Mouse (Mus musculus): ENCODE data around the gene Plaa.
A peak's percentile ranks its signal among the peaks of the same experiment; 100 is the strongest.
"Not testable (repeated sequence)": the region's sequence is repeated elsewhere in the genome, so short reads cannot be mapped to it uniquely, and the experiment has no call there.

Gene Plaa

DNA sequence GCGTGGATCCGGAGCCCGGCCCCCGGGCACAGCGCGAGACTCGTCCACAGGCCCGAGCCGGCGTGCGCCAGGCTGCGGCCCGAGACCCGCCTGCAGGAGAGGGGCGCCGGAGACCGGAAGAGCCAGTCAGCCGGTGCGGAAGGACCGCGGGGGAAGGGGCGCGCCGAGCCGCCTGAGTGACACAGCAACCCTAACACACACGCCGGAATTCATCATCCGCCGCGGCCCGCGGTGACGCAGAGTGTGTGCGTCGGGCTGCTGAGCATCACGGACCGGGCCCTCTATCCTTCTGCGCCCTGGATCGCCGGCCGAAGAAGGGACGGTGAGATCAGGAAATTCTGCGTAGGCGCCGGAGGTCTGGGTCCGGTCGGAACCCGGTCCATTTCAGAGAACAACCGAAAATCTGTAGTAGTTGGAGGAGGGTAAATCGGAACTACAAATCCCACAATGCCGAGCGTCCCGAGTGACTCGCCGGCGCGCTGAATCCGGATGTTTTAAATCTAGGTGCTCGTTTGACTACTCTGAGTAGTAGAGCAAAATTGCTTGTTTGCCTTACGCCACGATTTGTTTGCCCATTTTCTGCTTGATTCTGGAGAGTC, at the start of gene Plaa:
TSS of gene Plaa (minus strand) at position 214 of the 599 bp plus-strand sequence.
- peak; percentile 95 for DNase-seq

DNA sequence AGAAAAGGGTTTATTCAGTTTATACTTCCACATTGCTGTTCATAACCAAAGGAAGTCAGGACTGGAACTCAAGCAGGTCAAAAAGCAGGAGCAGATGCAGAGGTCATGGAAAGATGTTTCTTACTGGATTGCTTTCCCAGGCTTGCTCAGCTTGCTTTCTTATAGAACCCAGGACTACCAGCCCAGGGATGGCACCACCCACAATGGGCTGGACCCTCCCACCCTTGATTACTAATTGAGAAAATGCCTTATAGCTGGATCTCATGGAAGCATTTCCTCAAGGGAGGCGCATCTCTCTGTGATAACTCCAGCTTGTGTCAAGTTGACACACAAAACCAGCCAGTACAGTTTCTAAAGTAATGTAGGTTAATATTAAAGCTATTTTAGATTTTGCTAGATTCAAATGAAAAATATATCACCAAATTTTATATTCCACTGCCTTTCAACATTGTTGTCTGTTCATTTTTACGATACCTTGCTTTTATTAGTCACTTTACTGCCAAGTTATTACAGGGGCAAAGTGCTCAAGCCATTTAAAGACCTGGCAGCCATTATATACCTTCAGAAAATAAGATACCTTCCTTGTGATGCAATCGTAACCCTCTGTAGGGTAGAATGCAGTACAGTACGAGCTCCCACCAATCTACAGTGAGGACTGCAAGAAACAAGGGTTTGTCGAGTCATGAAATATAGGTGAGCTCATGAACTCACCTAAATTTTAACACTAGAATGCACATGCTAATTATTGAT, 47.6 kb upstream of the Plaa start:
- not testable (repeated sequence) for DNase-seq

DNA sequence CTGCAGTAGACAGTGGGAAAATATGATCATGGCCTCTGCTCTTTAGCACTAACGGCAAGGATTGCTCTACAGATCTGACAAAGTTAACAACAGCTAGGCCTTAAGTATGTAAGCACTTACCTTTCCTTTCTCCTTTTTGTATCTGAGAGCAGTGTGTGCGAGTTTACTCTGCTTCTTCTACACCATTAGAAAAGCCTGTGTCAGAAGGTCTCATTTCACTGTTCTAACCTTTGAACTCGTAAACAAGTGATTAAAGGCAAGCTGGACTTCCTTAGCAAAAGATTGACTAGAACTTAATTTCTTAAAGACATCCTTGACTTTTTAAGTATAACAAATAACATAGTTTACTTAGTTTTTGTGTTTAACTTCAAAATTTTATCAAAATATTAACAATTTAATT, 46.9 kb upstream of the Plaa start, which contains the start of gene Lrrc19:
TSS of gene Lrrc19 (minus strand) at position 225 of the 400 bp plus-strand sequence.
- no peak for DNase-seq

DNA sequence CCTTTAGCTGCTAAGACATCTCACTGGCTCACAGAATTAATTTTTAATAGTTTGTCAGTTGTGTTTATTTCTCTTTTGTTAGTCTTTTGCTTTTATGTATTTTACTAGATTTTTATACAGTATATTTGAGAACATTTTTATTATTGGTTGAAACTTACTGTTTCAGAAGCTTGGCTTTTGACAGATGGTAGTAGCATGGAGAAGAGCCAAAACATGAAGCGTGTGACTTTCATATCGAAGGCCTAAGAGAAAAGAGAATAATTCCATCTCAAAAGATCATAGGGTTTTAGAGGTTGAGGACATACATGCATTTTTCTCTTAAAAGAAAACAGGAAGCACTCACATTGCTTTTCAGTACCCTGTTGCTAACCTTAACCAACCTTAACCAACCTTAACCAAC, 40.1 kb upstream of the Plaa start:
- no peak for DNase-seq

DNA sequence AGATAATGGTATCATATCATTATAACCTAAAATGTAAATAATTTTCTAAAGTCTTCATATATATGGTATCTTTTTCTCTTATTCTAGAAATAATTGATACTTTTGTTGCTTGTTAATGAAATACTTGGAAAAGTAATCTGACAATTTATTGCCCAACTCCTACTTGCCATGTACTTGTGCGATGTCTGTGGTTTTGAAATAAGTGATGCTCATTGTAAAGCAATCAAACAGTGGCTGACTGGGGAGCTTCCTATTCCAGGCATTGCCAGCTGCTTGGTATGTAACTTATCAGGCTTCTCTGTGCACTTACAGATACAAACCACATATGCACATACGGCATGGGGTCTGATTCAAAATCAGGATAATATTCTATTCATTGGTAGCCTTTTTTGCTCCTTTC, 17.0 kb upstream of the Plaa start:
- DNase-seq: no peak

DNA sequence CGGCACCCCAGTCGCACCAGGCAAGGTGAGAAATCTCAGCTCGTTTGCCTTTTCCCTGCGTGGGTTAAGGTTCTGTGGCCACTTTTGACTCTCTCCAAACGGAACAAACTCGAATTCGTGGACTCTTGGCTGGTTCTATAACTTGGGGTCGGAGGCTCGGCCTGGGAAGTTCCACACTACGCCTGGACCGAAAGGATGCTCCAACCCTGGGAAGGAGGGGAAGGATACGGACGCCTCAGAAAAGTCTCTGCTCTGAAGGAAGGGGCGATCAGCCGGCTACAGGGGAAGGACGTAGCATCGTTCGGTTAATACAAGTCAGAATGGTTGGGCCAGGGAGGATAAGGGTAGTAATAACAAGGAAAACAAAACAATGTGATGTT, 11.6 kb upstream of the Plaa start:
- no peak for DNase-seq

DNA sequence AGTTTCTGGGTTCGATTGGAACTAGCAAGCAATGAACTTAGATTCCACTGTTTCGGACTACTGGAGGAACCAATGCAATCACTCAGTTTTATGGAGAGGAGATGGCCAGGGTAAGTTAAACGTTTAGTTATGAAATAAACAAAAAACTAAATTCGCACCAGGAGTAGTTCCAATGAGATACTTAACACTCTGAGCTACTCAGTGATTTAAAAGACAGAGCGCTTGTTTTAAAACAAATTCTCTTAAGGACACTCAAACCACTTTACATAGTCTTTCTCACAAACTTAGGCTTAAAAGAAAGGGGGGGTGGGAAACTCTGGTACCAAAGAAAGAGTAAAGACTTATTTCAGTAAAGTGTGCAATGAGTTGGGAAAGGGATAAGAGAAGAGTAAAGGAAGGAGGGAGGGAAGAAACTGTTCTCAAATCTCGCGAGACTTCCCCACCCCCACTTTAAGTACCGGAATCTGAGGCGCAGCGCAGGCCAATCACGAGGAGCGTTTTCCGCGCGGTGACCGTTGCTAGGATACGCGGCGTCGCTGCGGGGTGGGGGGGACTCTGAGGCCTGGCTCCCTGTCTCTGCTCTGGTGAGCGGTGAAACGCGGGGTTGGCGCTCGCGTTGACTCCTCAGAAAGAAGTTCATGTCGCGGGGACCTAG, 11.1 kb upstream of the Plaa start, which contains the start of gene Ift74:
TSS of gene Ift74 (plus strand) at position 520 of the 655 bp plus-strand sequence.
- DNase-seq: peak; percentile 97

DNA sequence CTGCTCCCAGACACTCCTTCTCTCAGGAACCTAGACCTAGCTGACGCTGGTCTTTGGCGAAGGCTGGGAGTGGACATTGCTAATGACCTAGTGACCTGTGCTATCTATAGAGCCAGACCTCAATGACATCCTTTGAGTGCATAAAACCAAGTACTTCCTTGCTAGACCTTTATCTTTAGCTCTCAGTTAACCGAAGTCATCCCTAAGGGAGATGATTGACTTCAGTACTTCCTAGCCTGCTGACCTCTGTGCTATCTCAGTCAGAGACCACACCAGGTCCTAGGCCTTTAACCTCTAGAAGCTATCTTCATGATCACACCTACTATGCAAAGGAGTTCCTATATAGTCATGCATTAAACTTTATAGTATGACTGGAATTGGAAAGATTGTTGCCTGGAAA, 7.3 kb upstream of the Plaa start:
- DNase-seq: no peak

DNA sequence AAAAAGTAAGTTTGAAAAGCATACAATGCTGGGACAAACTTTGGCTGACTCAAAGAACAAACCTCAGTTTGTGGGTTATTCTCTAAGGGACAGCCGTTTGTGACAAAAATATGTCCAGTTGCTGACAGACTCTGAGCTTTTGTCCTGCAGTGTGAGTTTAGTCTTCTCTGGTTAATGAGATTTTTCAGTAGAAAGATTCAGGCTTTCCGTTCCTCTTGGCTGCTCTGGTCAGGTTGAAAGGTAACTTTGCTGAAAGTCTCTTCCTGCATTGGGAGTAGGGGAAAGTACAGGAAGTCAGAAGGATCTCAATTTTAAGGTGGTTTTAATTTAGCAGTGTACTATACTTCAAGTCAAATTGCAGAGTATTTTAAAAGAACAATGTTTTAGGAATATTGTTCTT, 2.5 kb upstream of the Plaa start:
- DNase-seq: no peak

DNA sequence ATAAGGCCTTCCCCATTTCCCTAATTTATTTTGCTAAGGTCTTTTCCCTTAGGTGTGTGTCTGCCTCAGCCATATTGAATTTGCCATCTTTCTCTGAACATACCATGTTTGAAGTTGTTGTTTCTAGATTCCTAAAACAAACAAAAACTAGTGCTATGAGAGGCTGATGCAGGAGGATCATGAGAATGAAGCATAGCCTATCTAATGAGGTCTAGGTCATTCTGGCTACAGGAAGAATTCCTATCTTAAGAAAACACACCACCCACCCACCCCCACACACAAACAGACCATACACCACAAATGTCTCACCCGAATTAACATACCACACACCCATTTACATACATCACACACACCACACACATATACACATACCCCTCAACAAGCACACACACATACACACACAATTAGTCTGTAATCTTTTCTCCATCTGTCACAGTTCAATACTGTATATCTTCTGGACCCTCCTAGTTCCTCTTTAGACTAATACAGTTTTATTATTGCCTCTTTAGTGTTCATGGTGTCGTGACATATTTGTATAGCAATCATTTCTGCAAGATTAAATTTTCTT, 1.5 kb upstream of the Plaa start:
- no peak for DNase-seq

DNA sequence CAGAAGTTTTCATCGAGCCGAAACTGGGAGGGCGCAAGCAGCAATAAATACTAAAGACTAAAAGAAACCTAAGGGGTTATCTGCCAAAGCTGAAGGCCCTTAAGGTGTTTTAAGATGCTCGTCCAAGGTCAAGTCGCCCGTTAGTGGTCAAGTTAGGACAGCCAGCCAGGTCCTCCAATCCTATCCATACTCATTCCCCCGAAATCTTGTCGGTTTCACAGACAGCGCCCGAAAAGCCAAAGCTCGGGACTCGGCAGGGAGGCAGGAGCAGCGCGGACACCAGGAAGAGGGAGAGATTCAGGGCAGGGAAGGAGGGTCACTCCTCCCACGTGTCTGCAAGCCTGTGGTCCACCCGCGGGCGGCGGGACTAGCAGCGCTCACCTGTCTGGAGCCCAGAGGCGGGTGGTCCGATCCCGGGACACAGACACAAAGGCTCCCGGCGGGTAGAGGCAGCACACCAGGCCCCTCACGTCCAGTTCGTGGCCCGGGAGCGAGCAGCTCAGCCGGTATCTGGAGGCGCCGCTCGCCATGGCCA, 481 bp downstream of the Plaa start:
- DNase-seq: no peak

DNA sequence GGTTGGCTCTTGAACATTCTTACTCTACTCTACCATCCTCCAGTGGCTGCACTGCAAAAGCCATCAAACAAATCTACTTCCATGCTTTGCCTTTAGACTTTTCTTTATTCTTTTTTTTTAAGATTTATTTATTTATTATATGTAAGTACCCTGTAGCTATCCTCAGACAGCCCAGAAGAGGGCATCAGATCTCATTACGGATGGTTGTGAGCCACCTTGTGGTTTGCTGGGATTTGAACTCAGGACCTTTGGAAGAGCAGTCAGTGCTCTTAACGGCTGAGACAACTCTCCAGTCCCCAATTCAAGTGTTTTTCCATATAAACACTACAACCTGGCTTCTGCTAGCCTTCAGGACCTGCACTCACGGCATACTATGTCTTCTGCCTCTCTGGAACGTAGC, 1.6 kb downstream of the Plaa start:
- no peak for DNase-seq

DNA sequence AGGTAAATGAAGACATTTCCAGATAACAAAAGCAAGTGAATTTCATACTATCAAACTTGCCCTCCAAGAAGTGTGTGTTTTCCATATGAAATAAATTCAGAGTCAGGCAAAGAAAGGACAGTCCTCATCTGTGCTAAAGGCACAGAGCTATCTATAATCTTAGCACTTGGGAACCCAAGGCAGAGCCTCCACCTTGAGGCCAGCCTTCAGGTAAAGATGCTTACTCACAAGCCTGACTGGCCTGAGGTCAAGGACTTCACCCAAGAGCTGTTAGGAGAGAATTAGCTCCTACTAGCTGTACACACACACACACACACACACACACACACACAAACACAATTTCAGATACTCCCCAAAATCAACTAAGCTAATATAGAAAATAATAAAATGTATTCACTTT, 10.3 kb downstream of the Plaa start:
- DNase-seq: no peak

DNA sequence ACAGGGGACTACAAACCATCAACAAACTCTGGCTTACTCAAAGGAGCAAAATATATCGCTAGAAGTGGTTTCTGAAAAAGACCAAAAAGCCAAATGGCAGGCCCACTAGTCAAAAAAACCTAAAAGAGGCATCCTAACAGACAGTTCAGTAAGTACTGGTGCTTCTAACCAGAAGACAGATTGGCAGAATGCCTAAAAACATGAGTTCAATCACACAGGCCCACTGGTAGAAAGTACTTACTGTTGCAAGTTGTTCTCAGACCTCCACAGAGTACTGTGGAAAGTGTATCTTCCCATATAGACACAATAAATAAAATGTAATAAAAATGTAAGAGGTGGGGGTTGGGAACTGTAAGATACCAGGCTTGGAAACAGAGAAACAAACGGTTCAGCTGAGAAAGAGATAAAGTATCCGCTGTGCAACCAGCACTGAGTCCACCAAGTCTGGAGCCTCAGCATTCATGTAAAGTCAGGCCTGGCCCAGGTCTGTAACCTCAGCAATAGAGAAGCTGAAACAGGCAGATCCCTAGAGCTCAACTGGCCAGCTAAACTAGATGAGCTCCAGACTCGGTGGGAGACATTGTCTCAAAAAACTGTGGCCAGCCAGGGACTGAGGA, 11.2 kb downstream of the Plaa start:
- DNase-seq: no peak

DNA sequence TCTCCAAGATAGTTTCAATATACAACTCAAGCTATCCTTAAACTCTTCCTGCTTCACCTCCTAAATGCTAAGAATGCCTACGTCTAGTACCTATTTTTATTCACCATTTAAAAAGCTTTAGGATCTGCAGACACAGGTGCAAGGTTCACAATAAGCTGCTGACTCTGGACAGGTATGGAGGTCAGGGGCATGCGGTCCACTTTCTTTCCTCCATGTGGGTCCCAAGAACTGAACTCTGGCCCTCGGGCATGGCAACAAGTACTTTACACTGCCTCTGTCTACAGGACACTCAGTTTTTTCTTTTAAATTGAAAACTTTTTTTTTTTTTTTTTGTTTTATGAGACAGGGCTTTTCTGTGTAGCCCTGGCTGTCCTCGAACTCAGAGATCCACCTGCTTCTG, 30.4 kb downstream of the Plaa start:
- DNase-seq: no peak

DNA sequence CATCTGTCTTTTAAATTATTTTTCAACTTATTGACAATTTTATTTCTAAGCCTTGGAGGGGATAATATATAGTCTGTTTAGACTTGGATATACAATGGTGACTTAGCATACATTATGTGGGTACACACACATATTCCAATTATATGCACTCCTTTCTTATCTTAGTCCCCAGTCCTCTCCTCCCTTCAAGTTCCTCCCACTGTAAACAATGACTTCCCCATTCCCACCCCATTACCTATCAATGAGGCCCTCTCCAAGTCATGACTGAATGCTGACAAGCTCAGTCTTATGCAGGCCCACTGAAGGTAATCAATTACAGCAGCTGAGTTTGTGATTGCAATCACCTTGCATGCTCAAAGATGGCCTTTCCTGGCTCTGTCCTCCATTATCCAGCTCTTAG, 38.7 kb downstream of the Plaa start:
- DNase-seq: no peak

DNA sequence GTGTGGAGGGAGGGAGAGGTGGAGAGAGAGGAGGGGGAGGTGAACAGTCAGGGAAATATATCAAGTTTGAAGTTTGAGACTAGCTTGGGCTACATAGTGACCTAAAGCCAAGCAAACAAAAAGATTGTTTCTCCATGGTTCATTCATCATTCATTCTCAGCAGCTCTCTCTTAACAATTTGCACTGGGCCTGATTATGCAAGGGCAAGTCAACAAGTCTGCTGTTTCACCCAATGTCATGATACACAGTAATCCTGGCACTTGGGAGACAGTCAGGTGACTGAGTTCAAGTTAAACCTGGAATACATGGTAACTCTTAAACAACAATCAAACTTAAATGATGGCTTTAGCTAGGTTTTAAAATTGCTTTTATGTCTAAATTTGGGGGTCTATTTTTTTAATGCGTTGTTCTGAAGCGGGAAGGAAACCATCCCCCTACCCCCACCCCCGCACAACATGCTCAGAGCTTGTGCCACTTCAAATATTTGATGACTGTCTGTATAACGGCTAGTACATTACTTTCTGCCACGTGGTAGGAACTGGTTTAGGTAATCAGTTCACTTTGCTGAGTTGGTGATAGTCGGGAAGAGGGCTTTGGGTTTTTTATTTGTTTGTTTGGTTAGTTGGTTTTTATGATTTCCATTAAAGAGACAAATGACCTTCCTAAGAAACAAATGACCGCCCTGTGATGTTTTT, 40.9 kb downstream of the Plaa start:
- DNase-seq: no peak

DNA sequence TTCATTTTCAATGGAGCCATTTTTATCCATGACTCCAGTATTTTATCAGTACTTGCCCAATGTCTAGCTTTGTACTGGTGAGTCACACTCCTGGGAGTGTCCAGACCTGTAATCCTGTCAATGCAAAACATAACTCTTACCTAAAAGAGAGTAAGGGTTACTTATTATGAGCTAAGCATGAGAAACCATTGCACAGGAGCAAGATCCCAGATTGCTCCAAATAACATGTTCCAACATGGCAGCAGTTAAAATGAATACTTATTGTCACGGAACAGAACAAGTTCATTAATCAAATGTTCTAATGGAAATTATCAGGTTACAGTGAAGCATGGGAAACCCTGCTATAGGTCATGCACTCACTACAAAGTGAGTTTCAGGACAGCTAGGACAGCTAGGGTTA, 42.7 kb downstream of the Plaa start:
- DNase-seq: no peak

DNA sequence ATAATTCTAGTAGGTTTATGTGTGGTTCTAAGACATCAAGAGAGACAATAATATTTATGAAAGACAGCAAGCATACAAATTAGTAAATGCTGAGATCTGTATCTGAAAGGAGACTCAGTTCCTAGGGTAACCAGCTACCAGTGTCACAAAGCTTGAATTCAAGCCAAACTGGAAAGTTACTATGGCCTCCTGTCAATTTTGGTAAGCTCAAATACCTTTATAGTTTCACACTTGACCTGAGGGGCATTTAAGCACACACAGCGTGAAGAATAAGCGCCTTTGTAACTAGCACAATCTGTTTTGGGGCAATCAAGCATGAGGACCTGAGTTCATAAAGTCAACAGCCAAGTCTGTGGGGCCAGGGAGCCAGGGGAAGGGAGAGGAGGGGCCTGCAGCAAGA, 43.8 kb downstream of the Plaa start:
- DNase-seq: peak; percentile 12

DNA sequence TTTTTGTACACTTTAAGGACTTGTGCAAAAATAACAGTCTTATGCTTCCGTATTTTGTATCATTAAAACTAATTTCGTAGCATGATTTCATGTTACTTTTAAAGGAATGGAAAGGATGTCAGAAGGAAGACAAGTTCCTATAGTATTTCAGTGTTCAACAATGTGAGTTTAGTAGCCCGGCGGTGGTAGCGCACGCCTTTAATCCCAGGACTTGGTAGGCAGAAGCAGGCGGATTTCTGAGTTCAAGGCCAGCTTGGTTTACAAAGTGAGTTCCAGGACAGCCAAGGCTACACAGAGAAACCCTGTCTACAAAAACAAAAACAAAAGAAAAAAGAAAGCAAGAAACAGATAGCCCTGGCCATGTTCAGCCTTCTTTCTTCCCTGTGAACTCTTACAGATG, 45.9 kb downstream of the Plaa start:
- DNase-seq: no peak

DNA sequence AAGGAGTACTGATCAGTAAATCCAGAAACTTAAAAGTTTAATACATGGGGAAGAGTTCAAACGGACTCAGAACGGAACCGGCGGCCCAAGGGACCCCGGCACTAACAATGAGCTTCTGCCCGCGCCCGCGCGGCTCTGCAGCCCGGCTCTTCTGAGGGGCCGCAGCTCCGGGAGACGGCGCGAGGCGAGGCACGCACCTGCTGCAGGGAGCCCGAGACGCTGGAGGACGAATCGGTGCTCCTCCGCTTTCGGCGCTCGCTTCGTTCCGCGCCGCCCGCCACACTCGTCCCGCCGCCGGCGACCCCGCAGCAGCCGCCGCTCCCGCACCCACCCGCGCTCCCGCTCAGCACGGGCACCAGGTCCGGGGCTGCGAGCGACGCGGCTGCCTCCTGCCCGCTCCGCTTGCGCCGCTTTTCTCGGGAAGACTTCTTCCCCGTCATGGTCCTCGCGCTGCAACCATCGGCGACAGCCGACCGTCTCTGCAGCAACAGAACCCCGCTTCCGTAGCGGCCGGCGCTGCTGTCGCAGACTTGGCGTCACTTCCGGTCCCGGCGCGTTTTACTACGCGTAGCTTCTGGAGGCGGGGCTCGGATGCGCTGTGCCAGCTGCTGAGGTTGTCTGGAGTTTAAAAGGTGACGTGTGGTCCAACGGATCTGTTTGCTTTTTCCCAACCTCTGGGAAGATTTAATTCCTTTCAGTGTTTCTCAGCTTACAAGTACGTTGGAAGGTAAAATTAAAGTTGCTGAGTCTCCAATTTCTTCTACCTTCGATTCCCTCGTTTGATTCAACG, 46.6 kb downstream of the Plaa start, which contains the start of the genes Gm10306 and Caap1:
TSS of gene Gm10306 (plus strand) at position 282 of the 790 bp plus-strand sequence.
TSS of gene Caap1 (minus strand) at position 532 of the 790 bp plus-strand sequence.
- DNase-seq: peak; percentile 97

Data from kidney, postnatal 10 days (tissue).